Mouse (Mus musculus): Measurements from ENCODE around the gene Chd1.
"Not testable (repeated sequence)": the region's sequence is repeated elsewhere in the genome, so short reads cannot be mapped to it uniquely, and the experiment has no call there.

Gene Chd1

GRCm38 (mm10) chr17:15731706-15732105 lies 26.9 kb downstream of the Chd1 start:
- in situ Hi-C loops (cut with MboI, MseI) = loop anchor here (10.0 to 25.0 kb wide), 3 partner anchors 217 to 1656 kb away; partner anchors contain the start of gene Phf10

- in situ Hi-C loops (cut with MboI, MseI) = loop anchor here (10.0 to 25.0 kb wide), 3 partner anchors 223 to 1650 kb away; partner anchors contain the start of gene Phf10
These were observed 32.7 kb downstream of the Chd1 start for GRCm38 (mm10) chr17:15737346-15737917.

- in situ Hi-C loops (cut with MboI, MseI) = loop anchor here (25.0 kb wide), 2 partner anchors 780 to 1645 kb away; partner anchors contain the start of gene Phf10
These were observed 37.1 kb downstream of the Chd1 start for GRCm38 (mm10) chr17:15741836-15742235.

DNA sequence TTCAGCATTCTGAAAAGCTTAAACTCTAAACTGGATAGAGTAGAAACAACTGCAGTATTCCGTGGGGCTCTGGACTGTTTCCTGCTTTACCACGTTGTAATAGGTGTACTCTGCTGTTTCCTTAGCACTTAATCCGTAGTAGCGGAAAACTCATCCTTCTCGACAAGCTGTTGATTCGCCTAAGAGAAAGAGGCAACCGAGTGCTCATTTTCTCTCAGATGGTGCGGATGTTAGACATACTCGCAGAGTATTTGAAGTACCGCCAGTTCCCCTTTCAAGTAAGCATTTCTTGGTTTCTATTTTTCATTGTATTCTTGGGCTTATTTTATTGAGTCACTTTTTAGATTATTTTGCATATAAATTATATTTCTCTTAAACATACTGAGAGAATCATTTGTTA lies 38.2 kb downstream of the Chd1 start:
- in situ Hi-C loops (cut with MboI, MseI) = loop anchor here (25.0 kb wide), 2 partner anchors 781 to 1644 kb away; partner anchors contain the start of gene Phf10

DNA sequence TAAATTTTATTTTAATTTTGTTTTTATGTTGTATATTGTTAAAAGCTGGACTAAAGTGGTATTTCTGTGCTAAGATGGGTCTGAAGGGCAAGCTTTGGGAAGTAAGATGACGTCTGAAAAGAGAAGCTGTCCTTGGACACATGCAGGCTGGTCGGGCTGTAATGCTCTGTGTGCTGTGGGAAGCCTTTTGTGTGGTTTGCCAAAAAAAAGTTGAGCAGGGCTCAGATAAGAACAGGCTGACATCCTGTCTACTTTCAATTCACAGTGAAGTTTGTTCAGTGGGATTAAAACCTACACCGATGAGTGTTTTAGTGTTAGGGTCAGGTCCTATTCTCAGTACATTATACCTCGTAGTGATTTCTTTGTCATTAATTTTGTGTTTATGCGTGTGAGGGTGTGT lies 38.6 kb downstream of the Chd1 start:
- in situ Hi-C loops (cut with MboI, MseI) = loop anchor here (25.0 kb wide), 2 partner anchors 781 to 1644 kb away; partner anchors contain the start of gene Phf10

- in situ Hi-C loops (cut with MboI, MseI) = loop anchor here (25.0 kb wide), 2 partner anchors 784 to 1641 kb away; partner anchors contain the start of gene Phf10
These were observed 41.9 kb downstream of the Chd1 start for GRCm38 (mm10) chr17:15746696-15747095.

GRCm38 (mm10) chr17:15748022-15748421 lies 43.3 kb downstream of the Chd1 start:
- in situ Hi-C loops (cut with MboI, MseI) = loop anchor here (25.0 kb wide), 2 partner anchors 786 to 1639 kb away; partner anchors contain the start of gene Phf10

GRCm38 (mm10) chr17:15751264-15751663 lies 46.5 kb downstream of the Chd1 start:
- in situ Hi-C loops (cut with MboI, MseI) = not testable (repeated sequence)

DNA sequence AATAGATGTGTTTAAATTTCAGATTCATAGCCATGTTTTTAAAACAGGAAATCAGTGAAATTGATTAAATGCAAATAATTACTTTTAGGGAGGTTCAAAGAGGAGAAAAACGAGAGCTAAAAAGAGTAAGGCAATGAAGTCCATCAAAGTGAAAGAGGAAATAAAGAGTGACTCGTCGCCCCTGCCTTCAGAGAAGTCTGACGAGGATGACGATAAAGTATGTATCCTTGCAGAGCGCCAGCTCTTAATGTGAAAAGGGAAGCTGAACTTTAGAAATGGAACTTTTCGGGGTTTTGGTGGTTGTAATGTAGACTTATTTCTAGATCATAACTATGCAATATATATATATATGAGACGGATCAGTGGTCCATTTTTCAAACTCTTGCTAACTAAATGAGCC lies 56.4 kb downstream of the Chd1 start:
- in situ Hi-C loops (cut with MboI, MseI) = loop anchor here (5.0 kb wide), 1 partner anchor 34 kb away; no protein-coding TSS in a partner anchor

DNA sequence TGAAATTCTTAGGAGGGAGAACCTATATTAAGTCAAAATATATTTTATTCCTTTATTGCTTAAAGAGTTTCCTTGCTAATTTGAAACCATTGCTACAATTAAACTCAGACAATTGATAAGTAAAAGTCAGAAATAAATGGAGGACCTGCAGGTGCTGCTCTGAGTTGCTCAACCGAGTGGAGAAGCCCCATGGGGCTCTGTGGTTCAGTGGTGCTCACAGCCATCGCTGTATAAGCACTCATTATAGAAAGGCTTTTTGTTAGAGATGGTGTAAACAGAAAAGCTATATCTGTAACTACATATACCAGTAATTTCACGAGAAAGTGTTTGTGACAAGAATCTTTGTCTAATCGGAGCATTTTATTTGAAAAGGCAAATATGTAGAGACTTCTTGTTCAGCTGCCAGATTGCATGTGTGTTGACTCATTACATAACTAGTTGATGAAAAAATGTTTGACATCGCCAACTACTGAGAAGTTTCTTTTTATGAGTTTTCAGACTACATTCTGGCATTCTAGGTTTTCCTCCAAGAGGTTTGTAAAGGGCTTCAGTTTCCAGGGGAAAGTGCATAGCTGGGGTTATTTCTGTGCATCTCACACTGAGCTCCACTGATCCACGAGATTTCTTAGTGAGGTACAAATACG lies 64.4 kb downstream of the Chd1 start:
- in situ Hi-C loops (cut with MboI, MseI) = no loop called here

DNA sequence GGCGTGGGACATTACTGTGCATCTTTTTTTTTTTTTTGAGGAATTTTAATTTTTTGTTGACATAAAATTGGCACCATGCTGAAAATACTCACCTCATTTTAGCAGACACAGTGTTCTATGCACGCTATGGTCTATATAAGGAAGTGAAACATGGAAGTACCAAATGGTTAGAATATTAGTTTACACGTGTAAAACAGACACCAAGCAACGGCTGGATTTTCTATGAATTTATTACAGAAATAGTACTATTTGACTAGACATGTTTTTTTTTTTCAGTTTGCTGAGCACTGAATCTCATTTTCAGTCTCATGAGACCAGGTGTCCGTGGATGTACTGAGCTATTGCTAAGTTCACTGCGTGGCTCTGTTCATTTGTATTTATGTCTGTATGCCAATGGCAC lies 69.2 kb downstream of the Chd1 start:
- in situ Hi-C loops (cut with MboI, MseI) = no loop called here

DNA sequence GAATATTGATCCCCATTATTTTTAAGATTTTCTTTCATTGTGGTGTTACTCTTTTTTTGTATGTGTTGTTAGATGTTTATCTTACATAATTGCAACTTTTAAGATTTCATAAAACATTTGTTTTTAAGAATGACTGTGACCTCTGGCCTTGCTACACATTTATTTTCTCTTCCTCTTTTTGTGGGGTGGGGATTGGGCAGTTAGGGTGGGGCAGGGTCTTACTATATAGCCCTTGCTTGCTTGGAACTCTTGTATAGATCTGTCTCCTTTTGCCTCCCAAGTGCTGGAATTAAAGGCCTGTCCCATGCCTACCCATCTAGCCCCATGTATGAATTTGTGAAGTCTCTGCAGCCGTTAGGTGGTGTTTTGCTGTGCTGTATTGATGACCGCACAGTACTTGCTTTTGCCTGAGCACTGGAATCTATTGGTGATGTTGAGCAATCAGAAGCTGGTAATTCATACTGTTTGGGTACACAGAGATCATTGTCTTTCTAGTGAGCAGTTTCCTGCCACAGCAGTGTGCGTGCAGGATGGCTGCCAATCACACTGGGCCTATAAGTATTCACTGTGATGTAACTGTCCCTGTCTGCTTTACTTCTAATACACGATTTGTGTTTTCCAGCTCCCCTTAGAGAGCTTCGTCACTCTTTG lies 69.9 kb downstream of the Chd1 start:
- in situ Hi-C loops (cut with MboI, MseI) = loop anchor here (25.0 kb wide), 1 partner anchor 1113 kb away; no protein-coding TSS in a partner anchor

DNA sequence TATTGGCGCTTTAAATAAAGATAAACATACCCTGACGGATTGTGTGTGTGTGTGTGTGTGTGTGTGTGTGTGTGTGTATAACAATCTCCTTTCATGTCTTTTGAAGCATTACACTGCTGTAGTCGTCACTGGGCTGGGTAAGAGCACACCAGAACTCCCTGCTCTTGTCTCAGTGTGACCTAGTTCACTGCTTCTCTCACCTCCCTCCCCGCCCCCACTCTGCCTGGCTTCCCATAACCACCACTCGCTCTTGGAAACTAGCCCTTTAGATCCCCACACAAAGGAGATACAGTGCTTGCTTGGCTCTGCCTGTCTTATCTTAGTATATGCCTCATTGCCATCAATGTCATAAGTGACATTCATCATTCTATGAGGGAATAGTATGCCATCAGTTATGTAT lies 71.6 kb downstream of the Chd1 start:
- in situ Hi-C loops (cut with MboI, MseI) = loop anchor here (25.0 kb wide), 1 partner anchor 1111 kb away; no protein-coding TSS in a partner anchor

GRCm38 (mm10) chr17:15777979-15778378 lies 73.2 kb downstream of the Chd1 start:
- in situ Hi-C loops (cut with MboI, MseI) = loop anchor here (25.0 kb wide), 1 partner anchor 1109 kb away; no protein-coding TSS in a partner anchor

DNA sequence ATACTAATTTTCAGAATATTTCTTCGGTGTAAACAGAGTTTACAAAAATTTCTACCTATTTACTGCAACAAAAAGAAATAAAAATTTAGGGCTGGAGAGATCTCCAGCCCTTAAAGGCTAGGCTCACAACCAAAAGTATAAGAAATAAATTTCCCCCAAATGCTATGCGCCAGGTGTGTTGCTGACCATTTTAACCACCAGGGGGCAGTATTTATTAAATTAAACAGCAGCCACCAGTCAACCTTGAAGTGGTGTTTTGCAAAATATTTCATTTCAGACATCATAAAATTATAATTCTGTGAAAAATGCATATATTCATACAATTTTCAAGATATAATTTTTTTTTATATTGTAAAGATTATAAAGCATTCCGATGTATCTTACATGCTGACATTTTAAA lies 82.3 kb downstream of the Chd1 start:
- in situ Hi-C loops (cut with MboI, MseI) = loop anchor here (25.0 kb wide), 1 partner anchor 1100 kb away; no protein-coding TSS in a partner anchor

GRCm38 (mm10) chr17:15790716-15791115 lies 85.9 kb downstream of the Chd1 start:
- in situ Hi-C loops (cut with MboI, MseI) = loop anchor here (25.0 kb wide), 1 partner anchor 1097 kb away; no protein-coding TSS in a partner anchor

GRCm38 (mm10) chr17:15799195-15799793 lies 94.5 kb downstream of the Chd1 start:
- in situ Hi-C loops (cut with MboI, MseI) = loop anchor here (25.0 kb wide), 1 partner anchor 1088 kb away; no protein-coding TSS in a partner anchor

DNA sequence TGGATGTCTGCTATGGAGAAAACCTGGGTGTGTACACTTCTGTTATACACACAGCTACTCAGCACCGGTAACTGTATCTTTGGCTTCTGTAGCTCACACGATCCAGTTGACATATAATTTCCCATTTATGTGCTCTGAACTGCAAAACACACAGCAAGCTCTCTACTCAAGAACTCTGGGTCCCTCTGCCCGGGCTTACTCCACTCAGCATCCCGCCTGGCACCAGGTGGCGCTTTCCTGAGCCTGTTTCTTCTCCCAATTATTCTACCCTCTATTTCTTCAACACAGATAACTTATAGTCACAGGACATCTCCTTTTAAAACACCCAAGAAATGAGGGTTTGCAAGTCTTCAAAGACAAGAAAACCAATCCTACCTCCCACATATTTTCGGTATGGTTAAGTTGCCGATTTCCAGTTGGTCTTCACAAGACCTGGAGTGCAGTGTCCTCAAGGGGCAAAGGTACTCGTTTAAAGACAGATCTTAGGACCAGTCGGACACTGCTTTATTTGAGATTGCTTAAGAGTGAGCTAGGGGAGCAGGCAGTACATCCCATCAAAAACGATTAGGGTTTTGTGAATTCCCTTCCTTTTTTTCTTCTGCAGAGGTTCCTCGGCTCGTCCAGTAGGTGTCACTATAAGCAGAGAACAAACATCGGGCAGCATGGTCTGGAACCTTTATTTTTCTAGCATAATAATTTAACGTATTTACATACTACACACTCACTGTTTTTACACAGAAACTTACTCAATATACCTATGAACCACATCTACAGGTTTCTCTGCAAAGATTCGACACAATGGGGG lies 99.4 kb downstream of the Chd1 start:
- in situ Hi-C loops (cut with MboI, MseI) = no loop called here

DNA sequence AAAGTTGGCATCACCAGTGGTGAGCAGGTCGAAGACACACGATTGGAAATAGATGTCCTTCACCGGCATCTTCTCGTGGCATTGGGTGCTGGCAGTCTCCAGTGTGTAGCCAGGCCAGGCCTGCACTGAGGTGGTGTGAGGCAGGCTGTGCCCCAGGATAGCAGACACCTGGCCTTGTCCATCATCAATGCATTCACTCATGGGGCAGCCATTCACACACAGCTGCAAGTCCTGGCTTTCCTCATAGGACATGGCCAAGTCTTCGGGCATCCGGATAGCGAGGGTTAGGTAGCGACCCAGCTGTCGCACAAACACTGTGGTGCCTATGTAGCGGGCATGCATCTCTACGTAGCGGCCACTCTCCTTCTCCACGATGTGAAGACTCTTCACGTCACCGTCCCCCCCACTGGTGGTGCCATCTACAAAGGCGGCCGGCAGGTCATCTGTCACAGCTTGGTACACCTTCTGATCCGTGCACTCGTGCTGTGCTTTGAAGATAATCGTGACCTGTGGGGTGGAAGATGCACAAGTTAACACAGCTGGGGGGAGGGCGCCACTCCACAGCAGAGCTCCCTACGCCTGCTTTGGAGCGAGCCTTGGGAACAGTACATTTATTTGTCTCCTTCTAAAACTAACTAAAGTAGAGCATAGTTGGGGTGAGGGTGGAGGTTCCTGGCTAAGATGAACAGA lies 102.7 kb downstream of the Chd1 start:
- in situ Hi-C loops (cut with MboI, MseI) = no loop called here

- in situ Hi-C loops (cut with MboI, MseI) = no loop called here
These were observed 103.2 kb downstream of the Chd1 start for GRCm38 (mm10) chr17:15808015-15808414.

Measured in T-helper 2 cell (primary cell).